Mouse (Mus musculus): ENCODE results near the gene Mmp25.
A peak's percentile ranks its signal among the peaks of the same experiment; 100 is the strongest.

Gene Mmp25

DNA sequence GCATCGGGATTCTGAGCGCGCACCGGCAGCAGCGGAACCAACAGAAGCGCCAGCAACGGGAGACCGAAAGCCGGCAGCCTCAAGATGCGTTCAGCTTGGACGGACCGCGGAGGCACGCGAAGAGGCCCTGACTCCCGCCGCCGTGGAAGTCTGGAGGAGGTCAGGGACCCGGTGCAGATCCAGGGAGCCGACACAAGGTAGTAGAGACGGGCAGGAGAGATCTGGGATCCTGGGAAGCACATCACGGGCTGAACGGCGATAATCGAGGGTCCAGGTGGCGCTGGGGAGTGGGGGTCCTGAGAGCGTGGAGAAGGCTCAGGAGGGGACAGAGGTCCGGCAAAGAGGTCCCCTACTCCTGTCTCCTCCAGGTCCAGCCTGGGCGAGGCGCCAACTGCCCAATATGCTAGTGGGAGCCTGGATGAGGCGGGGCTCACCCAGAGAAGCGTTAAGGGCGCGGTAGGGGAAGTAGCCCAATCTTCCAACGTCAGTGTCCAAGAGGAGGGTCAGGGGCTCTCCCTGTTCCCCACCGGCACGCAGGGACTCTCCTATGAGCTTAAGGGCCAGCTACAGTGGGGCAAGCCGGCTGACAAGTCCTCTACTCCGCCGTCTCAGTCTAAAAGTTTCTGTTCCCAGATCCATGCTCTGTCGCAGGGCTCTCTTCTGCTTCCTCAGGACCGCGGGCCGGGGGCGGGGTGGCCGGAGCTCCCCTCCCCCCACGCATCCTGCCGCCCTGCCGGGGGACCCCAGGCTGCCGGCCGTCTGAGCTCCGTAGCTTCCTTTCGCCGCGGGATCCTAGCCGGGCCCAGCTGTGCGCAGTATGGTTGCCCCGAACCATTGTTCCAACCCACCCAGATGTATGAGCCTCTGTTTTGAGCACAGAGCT lies at the start of gene Mmp25:
TSS of gene Mmp25 (minus strand) at position 665 of the 883 bp plus-strand sequence.
- no peak for DNase-seq (ENCODE audit: low spot score in 2 of 2)

- no peak for DNase-seq (ENCODE audit: low spot score in 2 of 2)
These were observed 49.4 kb upstream of the Mmp25 start for GRCm38 (mm10) chr17:23694491-23694890.

DNA sequence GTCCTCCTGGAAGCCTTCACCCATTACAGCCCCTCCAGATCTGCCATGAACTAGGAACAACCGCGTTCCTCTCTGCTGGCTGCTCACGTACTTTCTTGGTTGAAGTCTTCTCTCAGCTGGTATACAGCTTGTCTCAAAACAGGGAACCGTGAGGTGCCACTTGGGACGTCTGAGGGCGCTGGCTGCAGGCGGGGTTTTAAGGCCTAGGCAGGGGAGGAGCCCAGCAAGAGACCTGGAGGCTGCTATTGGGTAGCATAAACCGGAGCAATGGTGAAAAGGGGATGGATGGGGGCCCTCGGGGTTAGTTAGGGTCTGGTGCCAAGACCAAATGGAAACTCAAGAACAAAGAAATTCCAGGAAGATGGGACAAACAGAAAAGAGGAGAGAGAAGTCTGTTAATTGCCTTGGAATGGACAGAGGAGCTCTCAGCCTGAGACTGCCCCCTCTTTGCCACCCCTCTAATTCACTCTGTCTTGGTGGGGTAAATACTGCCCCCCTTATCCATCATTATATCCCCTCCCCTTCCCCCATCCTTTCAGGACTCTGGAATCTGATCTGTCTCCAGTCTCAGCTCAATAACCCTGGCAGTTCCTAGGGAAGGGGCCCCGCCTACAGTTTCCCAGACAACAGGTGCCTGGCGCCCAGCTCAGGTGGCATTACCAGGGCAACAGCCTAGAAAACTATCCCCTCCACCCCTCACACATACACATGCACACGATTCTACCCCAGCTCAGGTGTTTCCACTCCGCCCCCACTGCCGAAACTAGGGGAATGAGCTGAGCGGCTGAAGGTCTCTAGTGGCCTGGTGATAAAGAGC lies 39.0 kb upstream of the Mmp25 start, which contains the start of gene Cldn9:
TSS of gene Cldn9 (minus strand) at position 171 of the 817 bp plus-strand sequence.
- DNase-seq (ENCODE audit: low spot score in 2 of 2) = no peak

GRCm38 (mm10) chr17:23683226-23683625 lies 38.1 kb upstream of the Mmp25 start:
- DNase-seq (ENCODE audit: low spot score in 2 of 2) = no peak

GRCm38 (mm10) chr17:23682530-23682929 lies 37.5 kb upstream of the Mmp25 start:
- DNase-seq (ENCODE audit: low spot score in 2 of 2) = no peak

- DNase-seq (ENCODE audit: low spot score in 2 of 2) = no peak
These were observed 37.0 kb upstream of the Mmp25 start for GRCm38 (mm10) chr17:23682092-23682491.

DNA sequence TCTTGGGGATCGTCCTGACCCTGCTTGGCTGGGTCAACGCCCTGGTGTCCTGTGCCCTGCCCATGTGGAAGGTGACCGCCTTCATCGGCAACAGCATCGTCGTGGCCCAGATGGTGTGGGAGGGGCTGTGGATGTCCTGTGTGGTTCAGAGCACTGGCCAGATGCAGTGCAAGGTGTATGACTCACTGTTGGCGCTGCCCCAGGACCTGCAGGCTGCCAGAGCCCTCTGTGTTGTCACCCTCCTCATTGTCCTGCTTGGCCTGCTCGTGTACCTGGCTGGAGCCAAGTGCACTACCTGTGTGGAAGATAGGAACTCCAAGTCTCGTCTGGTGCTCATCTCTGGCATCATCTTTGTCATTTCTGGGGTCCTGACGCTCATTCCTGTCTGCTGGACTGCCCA lies 36.0 kb upstream of the Mmp25 start:
- DNase-seq (ENCODE audit: low spot score in 2 of 2) = no peak

DNA sequence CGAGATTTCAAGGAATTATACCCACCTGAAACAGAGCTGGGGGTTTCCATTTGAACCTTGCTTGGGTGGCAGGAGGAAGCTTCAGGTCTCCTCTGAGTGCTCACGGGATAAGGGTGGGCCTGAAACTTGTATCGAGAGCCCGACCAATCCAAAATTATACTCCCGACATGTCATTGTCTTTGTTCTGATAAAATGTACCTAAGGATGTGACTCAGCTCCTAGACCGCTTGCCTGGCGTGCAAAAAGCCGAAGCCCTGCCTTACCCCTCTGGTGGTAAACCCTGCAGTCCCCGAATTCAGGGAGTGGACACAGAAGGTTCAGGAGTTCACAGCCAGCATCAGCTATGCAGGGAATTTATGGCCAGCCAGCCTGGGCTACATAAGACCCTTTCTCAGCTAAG lies 35.3 kb upstream of the Mmp25 start:
- no peak for DNase-seq (ENCODE audit: low spot score in 2 of 2)

DNA sequence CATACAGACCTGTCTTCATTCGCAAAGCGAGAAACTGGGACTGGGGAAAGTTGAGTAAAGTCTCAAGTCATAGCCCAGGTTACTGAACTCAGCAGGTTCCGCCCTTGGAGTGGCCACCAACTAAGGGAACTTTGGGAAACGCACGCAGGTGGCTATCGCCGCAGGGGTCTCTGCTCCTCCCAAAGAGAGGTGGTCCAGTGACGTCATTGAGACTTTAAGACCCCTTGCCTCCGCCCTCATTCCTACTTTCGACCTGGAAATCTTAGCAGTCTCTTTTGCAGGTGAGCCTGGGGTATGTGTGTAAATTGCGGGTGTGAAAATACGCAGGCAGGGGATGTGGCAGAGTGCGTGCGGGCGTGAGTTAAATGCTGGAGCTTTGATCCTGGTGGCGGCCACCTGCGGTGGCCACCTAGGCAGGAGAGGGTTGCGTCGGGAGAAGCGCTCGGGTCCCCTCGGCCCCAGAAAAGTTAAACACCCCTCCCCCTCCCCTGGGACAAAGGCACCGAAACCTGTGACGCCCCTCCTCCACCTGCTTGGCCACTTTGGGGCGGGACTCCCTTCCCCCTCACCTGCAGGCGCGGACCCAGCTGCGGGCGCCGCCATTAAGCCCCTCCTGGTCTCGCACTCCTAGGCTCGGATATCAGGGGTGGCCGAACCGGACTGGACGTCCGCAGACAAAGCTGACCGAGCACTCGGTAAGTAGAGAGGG lies 34.2 kb upstream of the Mmp25 start, which contains the start of gene Cldn6:
TSS of gene Cldn6 (plus strand) at position 123 of the 709 bp plus-strand sequence.
- no peak for DNase-seq (ENCODE audit: low spot score in 2 of 2)

DNA sequence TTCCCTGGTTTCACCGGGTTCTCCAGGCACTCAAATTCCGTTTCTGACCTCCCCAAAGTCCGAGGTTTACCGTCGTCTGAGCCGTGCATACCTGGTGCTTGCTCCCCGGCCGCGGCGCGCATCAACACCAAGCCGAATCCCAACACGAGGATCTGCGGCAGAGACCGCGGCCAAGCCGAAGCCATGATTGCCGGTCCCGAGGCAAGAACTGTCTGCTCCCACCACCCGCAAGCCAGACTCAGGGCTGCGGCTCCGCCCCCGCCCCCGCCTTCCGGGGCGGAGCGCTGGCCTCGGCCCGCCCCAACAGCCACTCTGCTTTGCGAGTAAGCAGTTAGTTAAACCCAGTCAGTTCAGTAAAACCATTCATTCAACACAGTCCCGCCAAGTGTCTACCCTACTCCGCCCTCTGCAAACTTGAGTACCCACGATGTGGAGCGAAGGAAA lies 32.2 kb upstream of the Mmp25 start, which contains the start of gene Tnfrsf12a:
TSS of gene Tnfrsf12a (minus strand) at position 233 of the 444 bp plus-strand sequence.
- peak in 1 of 2 experiments; percentile 71 for DNase-seq (ENCODE audit: low spot score in 2 of 2)

GRCm38 (mm10) chr17:23676473-23677031 lies 31.5 kb upstream of the Mmp25 start:
- no peak for DNase-seq (ENCODE audit: low spot score in 2 of 2)

- no peak for DNase-seq (ENCODE audit: low spot score in 2 of 2)
These were observed 30.6 kb upstream of the Mmp25 start for GRCm38 (mm10) chr17:23675564-23676281.

DNA sequence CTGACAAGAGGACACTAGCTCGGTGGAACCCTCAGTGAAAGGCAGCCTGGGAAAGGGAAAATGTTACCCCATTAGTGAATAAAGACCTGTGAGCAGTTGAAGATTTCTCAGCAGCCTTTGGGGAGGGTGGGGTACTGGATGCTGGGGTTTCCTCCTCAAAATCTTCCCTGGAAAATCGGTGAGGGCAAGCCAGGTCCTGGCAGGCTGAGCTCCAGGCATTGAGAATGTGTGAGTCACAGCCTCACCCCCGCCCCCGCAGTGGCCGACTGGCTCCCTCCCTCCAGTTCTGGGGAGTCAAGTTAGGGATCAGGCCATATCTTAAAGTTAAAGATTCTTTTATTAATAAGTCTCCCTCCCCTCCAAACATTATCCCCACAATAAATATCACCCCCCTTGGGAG lies 30.1 kb upstream of the Mmp25 start:
- no peak for DNase-seq (ENCODE audit: low spot score in 2 of 2)

- no peak for DNase-seq (ENCODE audit: low spot score in 2 of 2)
These were observed 29.3 kb upstream of the Mmp25 start for GRCm38 (mm10) chr17:23674271-23674952.

DNA sequence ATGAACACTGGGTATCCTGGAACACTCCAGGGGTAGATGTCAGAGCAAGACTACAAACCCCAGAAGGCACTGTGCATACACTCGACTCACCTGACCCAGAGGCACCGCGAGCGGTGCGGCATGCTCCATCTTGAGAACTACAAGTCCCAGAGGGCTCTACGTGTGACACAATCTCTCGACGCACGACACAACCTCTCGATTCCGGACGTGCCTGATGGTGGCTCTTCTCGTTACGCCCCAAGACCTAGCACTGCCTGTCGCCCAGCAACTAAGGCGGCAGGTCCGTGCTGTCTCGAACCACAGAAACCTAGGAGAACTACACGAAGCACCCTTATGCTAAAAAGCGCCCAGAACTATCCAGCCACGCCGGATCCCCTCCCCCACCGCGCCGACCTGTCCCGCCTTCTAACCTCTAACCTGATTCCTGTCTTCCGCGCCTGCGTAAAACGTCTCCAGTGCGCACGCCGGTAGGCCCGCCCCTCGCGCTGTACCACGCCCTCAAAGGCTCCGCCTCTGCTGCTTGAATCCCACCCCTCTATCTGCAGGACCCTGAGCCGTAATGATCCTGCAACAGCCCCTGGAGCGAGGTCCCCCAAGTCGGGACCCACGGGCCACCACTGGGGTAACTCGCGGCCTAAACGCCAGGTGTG lies 28.5 kb upstream of the Mmp25 start, which contains the start of the genes Hcfc1r1 and Thoc6:
TSS of gene Hcfc1r1 (plus strand) at position 173 of the 650 bp plus-strand sequence.
TSS of gene Thoc6 (minus strand) at position 459 of the 650 bp plus-strand sequence.
- DNase-seq (ENCODE audit: low spot score in 2 of 2) = peak; percentile 78 to 86

GRCm38 (mm10) chr17:23672761-23673160 lies 27.7 kb upstream of the Mmp25 start:
- no peak for DNase-seq (ENCODE audit: low spot score in 2 of 2)

DNA sequence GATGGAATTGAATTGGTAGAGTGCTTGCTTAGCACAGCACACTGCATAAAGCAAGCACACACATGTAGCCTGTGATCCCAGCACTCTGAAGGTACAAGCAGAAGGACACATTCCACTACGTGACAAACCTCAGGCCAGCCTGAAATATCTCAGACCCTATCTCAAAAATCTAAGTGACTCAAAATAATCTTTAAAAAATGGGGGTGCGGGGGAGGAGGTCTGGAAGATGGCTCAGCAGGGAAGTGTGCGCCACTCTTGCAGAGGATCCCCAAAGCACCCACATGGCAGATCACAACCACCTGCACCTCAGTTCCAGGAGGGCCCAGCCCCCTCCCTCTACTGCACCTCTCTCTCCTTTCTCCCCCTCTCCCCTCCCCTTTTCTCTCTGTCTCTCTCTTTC lies 26.4 kb upstream of the Mmp25 start:
- no peak for DNase-seq (ENCODE audit: low spot score in 2 of 2)

DNA sequence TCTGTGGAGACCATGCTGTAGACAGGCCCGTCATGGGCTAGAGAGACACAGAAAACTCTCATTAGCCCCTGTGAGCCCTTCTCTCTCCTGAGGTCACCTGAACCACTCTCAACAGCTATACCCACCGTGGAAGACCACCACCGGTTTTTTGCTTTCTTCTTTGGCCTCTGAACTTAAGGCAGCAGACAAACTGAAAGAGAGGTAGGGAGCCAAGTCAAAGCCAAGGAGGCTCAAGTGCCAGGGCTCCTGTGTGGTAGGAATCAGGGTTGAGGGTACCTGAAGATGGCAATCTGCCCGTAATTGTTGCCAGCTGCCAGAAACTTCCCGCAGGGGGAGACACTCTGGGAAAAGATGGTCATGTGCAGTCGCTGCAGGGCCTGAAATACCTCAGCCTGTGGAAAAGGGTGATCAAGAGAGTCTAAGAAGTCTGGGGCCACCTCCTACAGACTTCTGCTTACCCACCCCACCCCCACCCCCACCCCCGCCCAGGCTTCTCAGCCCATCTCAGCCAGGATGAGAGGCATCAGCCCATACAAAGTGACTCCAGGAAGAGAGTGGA lies 25.5 kb upstream of the Mmp25 start:
- no peak for DNase-seq (ENCODE audit: low spot score in 2 of 2)

DNA sequence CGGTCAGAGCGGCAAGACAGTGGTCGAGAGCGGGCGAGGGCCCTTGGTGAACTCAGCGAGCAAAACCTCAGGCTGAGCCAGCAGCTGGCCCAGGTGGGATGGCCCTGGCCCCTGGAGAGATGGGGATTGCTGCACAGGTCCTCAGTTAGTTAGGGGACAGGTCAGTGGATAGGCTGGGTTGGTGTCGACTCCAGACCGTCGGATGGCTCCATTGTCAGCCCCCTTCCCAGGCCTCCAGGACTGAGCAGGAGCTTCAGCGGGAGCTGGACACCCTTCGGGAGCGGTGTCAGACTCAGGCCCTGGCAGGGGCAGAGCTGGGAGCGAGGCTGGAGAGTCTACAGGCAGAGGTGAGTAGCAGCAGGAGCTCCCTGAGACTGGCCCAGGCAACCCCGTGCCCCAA lies 20.4 kb upstream of the Mmp25 start:
- DNase-seq (ENCODE audit: low spot score in 2 of 2) = no peak
